Mouse (Mus musculus): ENCODE data around the gene Tpsb2. TPM values are rescaled to one million over a fixed set of nuclear protein-coding genes. Genes with fewer than 3 reads are reported as not detected.

Tpsb2 gene
- total RNA-seq, 2 experiments from 2014 or later = not detected

- intact Hi-C loops (cut with DNase I) = no loop called here
- no peak for DNase-seq (ENCODE audit: low spot score in 2 of 2)
Measured at GRCm38 (mm10) chr17:25404190-25404589, 38.1 kb downstream of the Tpsb2 start.

GRCm38 (mm10) chr17:25405224-25405895, 39.3 kb downstream of the Tpsb2 start:
- DNase-seq (ENCODE audit: low spot score in 2 of 2) = no peak
- intact Hi-C loops (cut with DNase I) = no loop called here

GRCm38 (mm10) chr17:25406011-25406441, 39.9 kb downstream of the Tpsb2 start:
- peak; percentile 36 to 38 for DNase-seq (ENCODE audit: low spot score in 2 of 2)
- intact Hi-C loops (cut with DNase I) = loop anchor here (2.0 kb wide), 1 partner anchor 27 kb away; the partner anchor contains the start of gene Cacna1h

- intact Hi-C loops (cut with DNase I) = loop anchor here (2.0 kb wide), 1 partner anchor 25 kb away; the partner anchor contains the start of gene Cacna1h
Measured at GRCm38 (mm10) chr17:25407352-25407751, 41.2 kb downstream of the Tpsb2 start.

GRCm38 (mm10) chr17:25408302-25408999, 42.3 kb downstream of the Tpsb2 start:
- intact Hi-C loops (cut with DNase I) = no loop called here
- DNase-seq (ENCODE audit: low spot score in 2 of 2) = no peak

More at GRCm38 (mm10) chr17:25407352-25407751, 41.2 kb downstream of the Tpsb2 start:
- no peak for DNase-seq (ENCODE audit: low spot score in 2 of 2)

GRCm38 (mm10) chr17:25409621-25410020, 43.5 kb downstream of the Tpsb2 start:
- DNase-seq (ENCODE audit: low spot score in 2 of 2) = no peak
- intact Hi-C loops (cut with DNase I) = no loop called here

- DNase-seq (ENCODE audit: low spot score in 2 of 2) = no peak
- intact Hi-C loops (cut with DNase I) = no loop called here
Measured at GRCm38 (mm10) chr17:25410180-25410579, 44.1 kb downstream of the Tpsb2 start.

- intact Hi-C loops (cut with DNase I) = no loop called here
- DNase-seq (ENCODE audit: low spot score in 2 of 2) = no peak
Measured at GRCm38 (mm10) chr17:25410786-25411185, 44.7 kb downstream of the Tpsb2 start.

- intact Hi-C loops (cut with DNase I) = no loop called here
- peak; percentile 57 to 72 for DNase-seq (ENCODE audit: low spot score in 2 of 2)
Measured at GRCm38 (mm10) chr17:25411251-25411650, 45.1 kb downstream of the Tpsb2 start.

GRCm38 (mm10) chr17:25414209-25414608, 48.1 kb downstream of the Tpsb2 start:
- DNase-seq (ENCODE audit: low spot score in 2 of 2) = no peak
- intact Hi-C loops (cut with DNase I) = no loop called here

GRCm38 (mm10) chr17:25414917-25415316, 48.8 kb downstream of the Tpsb2 start:
- intact Hi-C loops (cut with DNase I) = no loop called here
- no peak for DNase-seq (ENCODE audit: low spot score in 2 of 2)

GRCm38 (mm10) chr17:25415421-25415913, 49.4 kb downstream of the Tpsb2 start:
- intact Hi-C loops (cut with DNase I) = no loop called here

GRCm38 (mm10) chr17:25416219-25416618, 50.1 kb downstream of the Tpsb2 start:
- intact Hi-C loops (cut with DNase I) = no loop called here
- no peak for DNase-seq (ENCODE audit: low spot score in 2 of 2)

More at GRCm38 (mm10) chr17:25415421-25415913, 49.4 kb downstream of the Tpsb2 start:
- DNase-seq (ENCODE audit: low spot score in 2 of 2) = no peak

- intact Hi-C loops (cut with DNase I) = no loop called here
- no peak for DNase-seq (ENCODE audit: low spot score in 2 of 2)
Measured at GRCm38 (mm10) chr17:25417990-25418389, 51.9 kb downstream of the Tpsb2 start.

Other genes with a start within 250 kb of the Tpsb2 start
- gene Ptx4, start 245.5 kb upstream of the Tpsb2 start, total RNA-seq (2021) = under 1 TPM; 0.67 to 0.91 TPM
- 10 to 100 TPM; 49.9 to 55.2 TPM for gene Clcn7, start 232.9 kb upstream of the Tpsb2 start, total RNA-seq (2021)
- under 1 TPM in 1 of 2 experiments, not detected in 1; 0.48 TPM for gene Ccdc154, start 203.8 kb upstream of the Tpsb2 start, total RNA-seq (2021)
- not detected for gene Gm38655, start 190.8 kb upstream of the Tpsb2 start, total RNA-seq (2021)
- 10 to 100 TPM; 20.3 to 20.6 TPM for gene BC003965, start 181.8 kb upstream of the Tpsb2 start, total RNA-seq (2021)
- 10 to 100 TPM; 34.4 to 39.1 TPM for gene Unkl, start 177.9 kb upstream of the Tpsb2 start, total RNA-seq (2021)
- 10 to 100 TPM; 80.5 to 80.8 TPM for gene Gnptg, start 126.2 kb upstream of the Tpsb2 start, total RNA-seq (2021)
- gene Tsr3, start 126.1 kb upstream of the Tpsb2 start, total RNA-seq (2021) = 10 to 100 TPM; 21.9 to 26.2 TPM
- gene Baiap3, start 109.9 kb upstream of the Tpsb2 start, total RNA-seq (2021) = 10 to 100 TPM; 12.3 to 24.4 TPM
- 100 to 1,000 TPM; 221 to 225 TPM for gene Ube2i, start 91.7 kb upstream of the Tpsb2 start, total RNA-seq (2021)
- gene Prss34, start 67.9 kb upstream of the Tpsb2 start, total RNA-seq (2021) = not detected
- gene Prss28, start 57.7 kb upstream of the Tpsb2 start, total RNA-seq (2021) = not detected
- not detected for gene Prss29, start 47.7 kb upstream of the Tpsb2 start, total RNA-seq (2021)
- not detected for gene Tpsab1, start 20.7 kb upstream of the Tpsb2 start, total RNA-seq (2021)
- not detected for gene Tpsg1, start 3.0 kb downstream of the Tpsb2 start, total RNA-seq (2021)
- gene Cacna1h, start 67.5 kb downstream of the Tpsb2 start, total RNA-seq (2021) = 10 to 100 TPM; 29.7 to 53.7 TPM
- 1 to 10 TPM; 1.8 to 3.5 TPM for gene Tekt4, start 88.3 kb downstream of the Tpsb2 start, total RNA-seq (2021)
- under 1 TPM; 0.12 to 0.16 TPM for gene Sstr5, start 131.0 kb downstream of the Tpsb2 start, total RNA-seq (2021)
- 10 to 100 TPM; 42.8 to 65.3 TPM for gene Sox8, start 204.4 kb downstream of the Tpsb2 start, total RNA-seq (2021)
- gene Lmf1, start 212.8 kb downstream of the Tpsb2 start, total RNA-seq (2021) = 10 to 100 TPM; 22.1 to 26.7 TPM

Data from left cerebral cortex, postnatal 36 days (tissue).